Mouse (Mus musculus) limb, embryonic 15.5 days (tissue): ENCODE measurements around the gene Tsc22d4. TPM values are rescaled to one million over a fixed set of nuclear protein-coding genes. Genes with fewer than 3 reads are reported as not detected.

Source experiments
- ATAC-seq: fragments of 200-750 bp; cut with Nextera tagmentation; 2 replicates; pipeline ENCODE4 v1.8.0; 2017; ENCODE audit warnings: low read depth, moderate TSS enrichment; ENCODE audit not compliant: insufficient number of reproducible peaks, low FRiP score, low TSS enrichment
- H3K27ac ChIP-seq: fragments of 300-500 bp; sonication (generic); 2 replicates; pipeline ENCODE4 v1.5.1; 2015; ENCODE audit warnings: moderate library complexity, mild to moderate bottlenecking, inconsistent platforms
- H3K27me3 ChIP-seq: fragments of 300-500 bp; sonication (generic); 2 replicates; pipeline ENCODE4 v1.6.1; 2015; ENCODE audit warnings: inconsistent platforms
- H3K36me3 ChIP-seq: fragments of 300-500 bp; sonication (generic); 2 replicates; pipeline ENCODE4 v1.6.1; 2015; ENCODE audit warnings: inconsistent platforms
- H3K4me1 ChIP-seq: fragments of 300-500 bp; sonication (generic); 2 replicates; pipeline ENCODE4 v1.6.1; 2015; ENCODE audit warnings: inconsistent platforms
- H3K4me2 ChIP-seq: fragments of 300-500 bp; sonication (generic); 2 replicates; pipeline ENCODE4 v1.6.1; 2015; ENCODE audit warnings: mild to moderate bottlenecking, inconsistent platforms
- H3K4me3 ChIP-seq: fragments of 300-500 bp; sonication (generic); 2 replicates; pipeline ENCODE4 v1.5.1; 2015; ENCODE audit warnings: mild to moderate bottlenecking, inconsistent platforms
- H3K9ac ChIP-seq: fragments of 300-500 bp; sonication (generic); 2 replicates; pipeline ENCODE4 v1.6.1; 2015; ENCODE audit warnings: inconsistent platforms
- H3K9me3 ChIP-seq: fragments of 300-500 bp; sonication (generic); 2 replicates; pipeline ENCODE4 v1.6.1; 2016; ENCODE audit warnings: inconsistent platforms
- WGBS: fragments of 180-500 bp; shearing (Covaris S2); methylation state at CpG from one replicate; pipeline ENCODE4 v1.1.7; 2015; 5-methylcytosine and 5-hydroxymethylcytosine counted together
- polyA plus RNA-seq: library from polyadenylated mRNA; unstranded; fragments of >200 nt; fragmentation: Nextera tagmentation; extraction: Ambion mirVana; gene quantifications from 2 replicates; pipeline ENCODE4 v1.2.1, GENCODE M21; 2015

Gene Tsc22d4
- polyA plus RNA-seq, 1 experiment from 2014 or later = 169 TPM

- Histone ChIP-seq H3K36me3 (peaks cover 14% of the 10 kb centered on the region), H3K27ac (peak overlapping the region; percentile 74), H3K4me1 (peaks cover 34% of the 10 kb centered on the region), H3K4me2 (peak overlapping the region; percentile 20; the same call in 1 of the 2 replicates), H3K9ac (no peak overlapping the region), H3K4me3 (no peak overlapping the region), H3K9me3 (no peaks in the 10 kb centered on the region), H3K27me3 (no peaks in the 10 kb centered on the region)
- 14% methylated on average over 5 of the region's 5 CpGs for WGBS
- peak; percentile 35; the same call in 1 of the 2 replicates for ATAC-seq
Measured at GRCm38 (mm10) chr5:137776408-137776918, 30.9 kb downstream of the Tsc22d4 start.

- Histone ChIP-seq H3K27ac (peak overlapping the region; percentile 44), H3K4me2 (no peak overlapping the region), H3K4me1 (peaks cover 34% of the 10 kb centered on the region), H3K36me3 (peaks cover 22% of the 10 kb centered on the region), H3K27me3 (no peaks in the 10 kb centered on the region), H3K9ac (no peak overlapping the region), H3K4me3 (no peak overlapping the region), H3K9me3 (no peaks in the 10 kb centered on the region)
- ATAC-seq = no peak
- WGBS = 61% methylated on average over 7 of the region's 7 CpGs
Measured at GRCm38 (mm10) chr5:137777267-137777845, 31.8 kb downstream of the Tsc22d4 start.

- ATAC-seq = peak; percentile 88
- Histone ChIP-seq H3K27me3 (no peaks in the 10 kb centered on the region), H3K27ac (peak within 1 kb of the TSS; percentile 92), H3K9ac (peak within 1 kb of the TSS; percentile 95), H3K4me1 (peaks cover 43% of the 10 kb centered on the region), H3K9me3 (no peaks in the 10 kb centered on the region), H3K4me2 (peak within 1 kb of the TSS; percentile 91), H3K36me3 (peaks cover 35% of the 10 kb centered on the region), H3K4me3 (peak within 1 kb of the TSS; percentile 99)
- under 1% methylated on average over 31 of the region's 31 CpGs for WGBS
Measured at GRCm38 (mm10) chr5:137778635-137779034, 33.1 kb downstream of the Tsc22d4 start, which contains the start of gene Ppp1r35. Gene Ppp1r35, plus strand, starts transcription at chr5:137778849.

GRCm38 (mm10) chr5:137779053-137779933 lies 33.8 kb downstream of the Tsc22d4 start:
- 0 out of 2 replicates have a peak, but pooled peaks have one; percentile 7 for ATAC-seq
- H3K27me3 ChIP-seq = no peaks in the 10 kb centered on the region
- H3K27ac ChIP-seq = peak overlapping the region; percentile 92
- peak overlapping the region; percentile 91 for H3K4me2 ChIP-seq
- WGBS = under 1% methylated on average over 81 of the region's 83 CpGs
- peaks cover 37% of the 10 kb centered on the region for H3K36me3 ChIP-seq
- peak overlapping the region; percentile 99 for H3K4me3 ChIP-seq
- no peaks in the 10 kb centered on the region for H3K9me3 ChIP-seq
- peaks cover 50% of the 10 kb centered on the region for H3K4me1 ChIP-seq
- peak overlapping the region; percentile 95 for H3K9ac ChIP-seq

GRCm38 (mm10) chr5:137781661-137782060 lies 36.1 kb downstream of the Tsc22d4 start:
- Histone ChIP-seq H3K36me3 (peaks cover 43% of the 10 kb centered on the region), H3K4me1 (peaks cover 50% of the 10 kb centered on the region), H3K27ac (no peak overlapping the region), H3K4me3 (no peak overlapping the region), H3K27me3 (no peaks in the 10 kb centered on the region), H3K4me2 (no peak overlapping the region), H3K9ac (no peak overlapping the region), H3K9me3 (no peaks in the 10 kb centered on the region)
- no peak for ATAC-seq
- 88% methylated on average over 7 of the region's 7 CpGs for WGBS

GRCm38 (mm10) chr5:137782776-137783522 lies 37.4 kb downstream of the Tsc22d4 start:
- Histone ChIP-seq H3K4me2 (peak overlapping the region; percentile 90; the same call in 1 of the 2 replicates), H3K4me3 (peak overlapping the region; percentile 70; the same call in 1 of the 2 replicates), H3K27ac (no peak overlapping the region), H3K27me3 (no peaks in the 10 kb centered on the region), H3K36me3 (peaks cover 43% of the 10 kb centered on the region), H3K4me1 (peaks cover 47% of the 10 kb centered on the region), H3K9ac (no peak overlapping the region), H3K9me3 (no peaks in the 10 kb centered on the region)
- ATAC-seq = no peak
- 84% methylated on average over 13 of the region's 13 CpGs for WGBS

GRCm38 (mm10) chr5:137783901-137784540 lies 38.5 kb downstream of the Tsc22d4 start:
- ATAC-seq = no peak
- H3K36me3 ChIP-seq = peaks cover 43% of the 10 kb centered on the region
- no peaks in the 10 kb centered on the region for H3K9me3 ChIP-seq
- H3K27ac ChIP-seq = no peak overlapping the region
- H3K4me2 ChIP-seq = peak overlapping the region; percentile 90
- 73% methylated on average over 9 of the region's 9 CpGs for WGBS
- no peaks in the 10 kb centered on the region for H3K27me3 ChIP-seq
- H3K9ac ChIP-seq = peak overlapping the region; percentile 31; the same call in 1 of the 2 replicates
- H3K4me1 ChIP-seq = peaks cover 45% of the 10 kb centered on the region
- H3K4me3 ChIP-seq = peak overlapping the region; percentile 70

GRCm38 (mm10) chr5:137784546-137784945 lies 39.0 kb downstream of the Tsc22d4 start:
- no peaks in the 10 kb centered on the region for H3K27me3 ChIP-seq
- peak overlapping the region; percentile 80; the same call in 1 of the 2 replicates for H3K9ac ChIP-seq
- peaks cover 42% of the 10 kb centered on the region for H3K4me1 ChIP-seq
- H3K36me3 ChIP-seq = peaks cover 43% of the 10 kb centered on the region
- H3K4me2 ChIP-seq = peak overlapping the region; percentile 90
- ATAC-seq = no peak
- 79% methylated on average over 14 of the region's 14 CpGs for WGBS
- H3K27ac ChIP-seq = no peak overlapping the region
- peak overlapping the region; percentile 70 for H3K4me3 ChIP-seq
- H3K9me3 ChIP-seq = no peaks in the 10 kb centered on the region

GRCm38 (mm10) chr5:137785164-137786031 lies 39.9 kb downstream of the Tsc22d4 start:
- Histone ChIP-seq H3K4me1 (peaks cover 35% of the 10 kb centered on the region), H3K36me3 (peaks cover 40% of the 10 kb centered on the region), H3K9ac (peak overlapping the region; percentile 80), H3K27ac (peak overlapping the region; percentile 100), H3K9me3 (no peaks in the 10 kb centered on the region), H3K27me3 (no peaks in the 10 kb centered on the region), H3K4me3 (peak overlapping the region; percentile 70), H3K4me2 (peak overlapping the region; percentile 90)
- 2% methylated on average over 61 of the region's 62 CpGs for WGBS
- ATAC-seq = no peak

- Histone ChIP-seq H3K4me2 (peak overlapping the region; percentile 90), H3K9me3 (no peaks in the 10 kb centered on the region), H3K4me1 (peaks cover 35% of the 10 kb centered on the region), H3K4me3 (peak overlapping the region; percentile 70), H3K36me3 (peaks cover 31% of the 10 kb centered on the region), H3K27me3 (no peaks in the 10 kb centered on the region), H3K9ac (peak overlapping the region; percentile 80), H3K27ac (peak overlapping the region; percentile 100)
- ATAC-seq = peak; percentile 94
- under 1% methylated on average over 78 of the region's 79 CpGs for WGBS
Measured at GRCm38 (mm10) chr5:137786109-137786942, 40.8 kb downstream of the Tsc22d4 start.
